Mouse (Mus musculus): ENCODE measurements around the gene Olfr1174-ps.

Gene Olfr1174-ps

GRCm38 (mm10) chr2:88315035-88315434 is at the start of gene Olfr1174-ps:
Olfr1174-ps (minus strand) TSS chr2:88315135.
- no peak for DNase-seq (ENCODE audit: low read depth, low spot score)

- no peak for DNase-seq (ENCODE audit: low read depth, low spot score)
These were observed 41.4 kb upstream of the Olfr1174-ps start for GRCm38 (mm10) chr2:88356304-88356703.

GRCm38 (mm10) chr2:88346392-88346791 is 31.5 kb upstream of the Olfr1174-ps start, which contains the start of gene Olfr1177-ps:
Olfr1177-ps (minus strand) TSS chr2:88346492.
- no peak for DNase-seq (ENCODE audit: low read depth, low spot score)

GRCm38 (mm10) chr2:88336421-88336820 is 21.5 kb upstream of the Olfr1174-ps start, which contains the start of gene Olfr1176:
Olfr1176 (plus strand) TSS chr2:88336721.
- DNase-seq (ENCODE audit: low read depth, low spot score), result no peak

- no peak for DNase-seq (ENCODE audit: low read depth, low spot score)
These were observed 12.2 kb upstream of the Olfr1174-ps start, which contains the start of gene Olfr1175-ps for GRCm38 (mm10) chr2:88327115-88327514. Olfr1175-ps (minus strand) TSS chr2:88327215.

- no peak for DNase-seq (ENCODE audit: low read depth, low spot score)
These were observed 35.2 kb downstream of the Olfr1174-ps start, which contains the start of gene Olfr1173 for GRCm38 (mm10) chr2:88279775-88280174. Olfr1173 (minus strand) TSS chr2:88279875.

Measured in skeletal muscle tissue, adult 2 months (tissue).